Mouse (Mus musculus): ENCODE data around the gene Galntl6.
"Not testable (repeated sequence)": the region's sequence is repeated elsewhere in the genome, so short reads cannot be mapped to it uniquely, and the experiment has no call there.

The Galntl6 gene

DNA sequence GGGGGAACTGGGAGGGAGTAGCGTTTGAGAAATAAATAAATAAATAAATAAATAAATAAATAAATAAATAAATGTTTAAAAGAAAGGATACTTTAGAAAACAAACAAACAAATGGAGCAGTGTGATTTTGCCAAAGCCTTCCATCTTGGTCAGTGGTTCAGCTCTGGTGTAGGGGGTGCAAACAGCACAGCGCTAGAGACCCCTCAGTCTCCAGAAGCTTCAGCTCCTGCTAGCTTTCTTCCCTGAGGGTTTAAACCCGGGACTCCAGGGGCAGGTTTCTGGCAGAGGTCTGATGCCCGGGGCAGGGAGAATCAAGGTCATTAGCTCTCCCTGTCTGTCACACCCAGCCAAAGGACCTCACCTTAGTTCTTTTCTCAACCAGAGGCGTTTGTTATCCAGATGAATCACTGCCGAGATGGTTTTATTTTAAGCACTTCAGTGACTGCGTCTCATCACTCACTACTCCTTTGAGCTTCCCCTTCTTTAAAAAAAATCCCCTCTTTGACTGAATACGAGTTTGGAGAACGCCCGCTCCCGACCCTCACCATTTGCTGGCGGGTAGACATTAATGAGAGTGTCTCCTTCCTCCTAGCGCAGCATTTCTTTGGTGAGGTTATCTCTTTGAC, 1146.6 kb downstream of the Galntl6 start:
- DNase-seq (ENCODE audit: low spot score): no peak

DNA sequence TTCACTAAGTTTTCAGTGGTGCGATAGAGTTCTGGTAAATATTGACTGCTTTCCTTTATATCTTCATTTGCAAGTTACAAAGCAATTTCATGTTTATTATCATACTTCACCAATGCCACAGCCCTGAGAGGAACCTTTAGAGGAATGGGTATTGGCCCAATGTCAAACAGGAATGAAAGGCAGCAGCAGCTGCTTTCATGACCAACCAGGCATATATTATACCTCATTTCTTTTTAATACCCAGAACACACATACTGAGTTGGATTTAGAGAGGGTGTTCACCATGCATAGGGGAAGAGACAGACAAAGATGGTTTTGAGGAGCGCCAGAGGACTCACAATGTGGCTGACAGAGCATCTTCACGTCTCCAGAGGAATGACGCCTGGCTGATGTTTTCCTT, 1147.2 kb downstream of the Galntl6 start:
- DNase-seq (ENCODE audit: low spot score): no peak

DNA sequence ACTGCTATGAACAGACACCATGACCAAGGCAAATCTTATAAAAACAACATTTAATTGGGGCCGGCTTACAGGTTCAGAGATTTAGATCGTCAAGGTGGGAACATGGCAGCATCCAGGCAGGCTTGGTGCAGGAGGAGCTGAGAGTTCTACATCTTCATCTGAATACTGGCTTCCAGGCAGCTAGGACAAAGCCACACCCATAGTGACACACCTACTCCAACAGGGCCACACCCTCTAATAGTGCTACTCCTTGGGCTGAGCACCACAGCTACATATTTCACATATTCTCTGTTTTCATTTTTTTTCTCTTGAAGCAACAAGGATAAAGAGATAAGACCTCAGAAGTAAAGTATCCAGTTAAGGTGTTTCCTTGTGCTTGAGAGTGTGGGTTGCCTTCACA, 1149.8 kb downstream of the Galntl6 start:
- DNase-seq (ENCODE audit: low spot score): not testable (repeated sequence)

DNA sequence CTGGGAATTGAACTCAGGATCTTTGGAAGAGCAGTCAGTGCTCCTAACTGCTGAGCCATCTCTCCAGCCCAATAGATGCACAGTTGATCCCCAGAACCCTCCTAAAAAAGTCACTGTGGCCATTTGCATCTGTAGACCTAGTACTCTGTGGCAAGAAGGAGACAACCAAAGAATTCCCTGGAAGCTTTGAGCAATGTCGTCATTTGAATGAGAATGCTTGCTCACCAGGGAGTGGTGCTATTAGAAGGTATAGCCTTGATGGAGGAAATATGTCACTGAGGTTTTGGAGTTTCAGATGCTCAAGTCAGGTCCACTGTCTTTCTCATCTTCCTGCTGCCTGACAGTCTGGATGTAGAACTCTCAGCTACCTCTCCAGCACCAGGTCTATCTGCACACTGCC, 1151.5 kb downstream of the Galntl6 start:
- DNase-seq (ENCODE audit: low spot score): no peak

DNA sequence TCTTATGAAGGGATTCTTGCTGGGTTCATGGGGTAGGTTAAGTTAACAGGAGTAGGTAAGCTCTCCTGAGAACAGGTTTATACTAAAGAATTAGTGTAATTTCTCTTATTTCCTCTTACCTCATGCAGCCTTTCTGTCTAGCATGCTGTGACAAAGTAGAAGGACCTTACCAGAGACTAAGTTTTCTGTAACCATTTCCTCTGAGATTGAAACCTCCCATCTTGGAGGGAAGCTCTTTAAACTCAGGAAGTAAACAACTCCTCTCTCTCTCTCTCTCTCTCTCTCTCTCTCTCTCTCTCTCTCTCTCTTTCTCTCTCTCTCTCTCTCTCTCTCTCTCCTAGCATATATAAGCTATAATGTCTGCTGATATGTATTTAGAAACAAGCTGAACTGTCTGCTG, 1153.6 kb downstream of the Galntl6 start:
- DNase-seq (ENCODE audit: low spot score): no peak

DNA sequence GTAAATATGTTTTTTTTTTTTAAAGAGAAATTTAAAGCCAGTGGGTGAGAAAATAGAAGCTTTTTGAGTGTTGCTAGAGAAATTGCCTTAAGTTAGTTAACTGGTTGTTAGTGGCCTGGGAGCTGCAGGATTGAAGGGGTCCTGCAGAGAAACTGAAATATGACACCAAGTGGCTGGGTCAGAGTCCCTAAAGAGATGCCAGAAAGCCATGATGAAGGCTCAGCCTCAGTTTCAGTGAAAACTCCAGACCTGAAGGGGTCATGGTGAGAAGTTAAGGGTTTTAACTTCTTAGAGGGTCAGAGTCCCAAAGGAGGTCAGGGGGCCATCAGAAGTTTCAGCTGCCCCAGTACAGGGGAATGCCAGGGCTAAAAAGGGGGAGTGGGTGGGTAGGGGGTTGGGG, 1155.0 kb downstream of the Galntl6 start:
- DNase-seq (ENCODE audit: low spot score): no peak

DNA sequence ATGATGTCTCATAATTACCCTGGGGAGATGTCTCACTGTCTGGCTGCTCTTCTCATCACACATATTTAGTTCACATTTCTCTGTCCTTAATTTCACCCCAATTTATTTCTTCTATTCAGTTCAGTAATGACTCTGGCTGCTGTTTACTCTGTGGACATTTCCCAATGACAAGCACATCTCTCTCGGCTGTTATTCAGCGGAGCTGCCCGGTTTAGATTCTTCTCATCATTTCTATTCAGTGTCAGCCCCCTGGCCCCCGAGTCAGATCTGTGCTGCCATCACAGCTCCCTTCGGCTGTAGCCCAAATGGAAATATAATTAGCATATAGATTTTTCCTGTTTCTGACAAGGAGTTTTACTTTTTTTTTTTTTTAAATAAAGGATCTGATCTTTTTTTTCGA, 1158.4 kb downstream of the Galntl6 start:
- no peak for DNase-seq (ENCODE audit: low spot score)

DNA sequence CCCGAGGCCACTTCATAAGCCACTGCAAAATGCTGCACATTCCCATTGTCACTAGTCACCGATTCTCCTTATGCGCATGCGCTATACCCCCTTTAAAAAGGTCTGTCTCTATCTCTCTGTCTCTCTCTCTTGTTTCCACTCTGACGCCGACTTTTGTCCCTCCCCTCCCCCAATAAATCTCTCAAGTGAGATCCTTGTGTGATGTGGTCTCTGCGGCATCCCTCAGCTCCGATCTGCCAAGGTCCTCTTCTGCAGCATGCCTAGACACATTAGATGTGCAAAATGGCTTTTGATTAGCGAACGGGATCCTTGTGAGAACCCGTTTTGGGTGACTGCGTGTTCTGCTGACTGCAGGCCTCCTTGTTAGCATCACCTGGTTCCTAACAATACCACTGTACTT, 1168.8 kb downstream of the Galntl6 start:
- no peak for DNase-seq (ENCODE audit: low spot score)

DNA sequence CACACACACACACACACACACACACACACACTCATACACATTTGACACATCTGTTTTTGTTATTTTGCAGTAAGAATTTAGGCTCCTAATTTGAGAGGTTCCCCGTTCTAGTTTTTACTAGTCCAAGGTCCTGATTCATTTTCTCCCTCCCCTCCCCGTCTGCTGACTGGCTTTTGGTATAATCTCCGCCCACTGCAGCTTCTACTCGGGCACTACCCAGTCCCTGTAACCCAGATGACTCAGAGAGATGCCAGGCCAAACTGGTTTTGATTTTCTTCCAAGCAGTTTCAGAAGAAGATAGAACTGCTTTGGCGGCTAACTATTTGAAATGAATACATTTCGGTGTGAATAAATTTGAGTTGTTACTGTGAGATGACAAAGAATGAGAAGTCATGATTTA, 1170.5 kb downstream of the Galntl6 start:
- no peak for DNase-seq (ENCODE audit: low spot score)

DNA sequence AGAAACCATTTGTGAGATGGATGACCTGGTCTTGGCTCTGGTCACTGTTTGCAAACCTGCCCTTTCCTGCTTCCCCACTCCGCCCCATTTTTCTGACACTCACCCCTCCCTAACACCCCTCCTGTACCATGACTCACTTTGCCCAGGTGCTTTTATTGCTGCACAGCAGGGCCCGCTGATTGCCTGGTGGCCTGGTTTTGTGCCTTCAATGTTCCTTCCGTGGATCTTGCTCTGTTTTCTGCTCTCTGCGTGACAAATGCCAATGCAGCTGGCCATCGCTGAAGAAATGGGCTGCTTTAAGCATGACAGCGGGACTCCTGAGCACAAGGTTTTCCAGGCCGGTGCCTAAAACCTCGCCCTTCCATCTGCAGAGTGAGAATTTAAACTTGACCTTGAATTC, 1171.1 kb downstream of the Galntl6 start:
- no peak for DNase-seq (ENCODE audit: low spot score)

DNA sequence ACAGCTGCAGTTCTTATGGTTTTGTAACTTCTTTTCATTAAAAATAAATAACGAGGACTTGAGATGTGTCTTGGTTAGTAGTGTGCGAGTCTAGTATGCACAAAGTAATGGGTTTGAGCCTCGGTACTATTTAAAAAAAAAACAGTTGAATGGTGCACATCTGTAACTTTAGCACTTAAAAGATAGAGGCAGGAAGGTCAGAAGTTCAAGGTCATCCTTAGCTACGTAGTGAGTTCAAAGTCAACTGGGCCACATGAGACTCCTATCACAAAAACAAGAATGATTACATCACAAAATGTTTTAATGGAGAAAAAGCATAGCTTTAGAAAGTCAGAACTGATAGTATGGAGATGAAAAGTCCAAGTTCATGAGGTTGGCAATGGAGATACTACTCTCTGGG, 1175.2 kb downstream of the Galntl6 start:
- no peak for DNase-seq (ENCODE audit: low spot score)

DNA sequence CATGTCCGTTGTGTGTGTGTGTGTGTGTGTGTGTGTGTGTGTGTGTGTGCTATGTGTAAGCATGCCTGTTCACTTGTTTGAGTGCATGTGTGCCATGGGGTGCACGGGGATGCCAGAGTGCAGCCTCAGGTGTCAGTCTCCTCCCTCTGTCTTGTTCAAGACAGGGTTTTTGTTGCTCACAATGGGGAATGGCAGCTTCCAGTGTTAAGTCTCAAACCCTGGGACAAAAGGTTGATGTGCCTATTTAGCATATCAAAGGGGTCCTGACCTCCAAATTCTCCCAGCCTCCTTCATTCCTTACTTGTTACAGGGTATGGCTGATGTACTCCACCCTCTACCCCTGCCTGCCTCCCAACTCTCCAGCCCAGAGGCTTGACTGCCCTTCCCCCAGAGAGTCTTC, 1179.6 kb downstream of the Galntl6 start:
- DNase-seq (ENCODE audit: low spot score): no peak

DNA sequence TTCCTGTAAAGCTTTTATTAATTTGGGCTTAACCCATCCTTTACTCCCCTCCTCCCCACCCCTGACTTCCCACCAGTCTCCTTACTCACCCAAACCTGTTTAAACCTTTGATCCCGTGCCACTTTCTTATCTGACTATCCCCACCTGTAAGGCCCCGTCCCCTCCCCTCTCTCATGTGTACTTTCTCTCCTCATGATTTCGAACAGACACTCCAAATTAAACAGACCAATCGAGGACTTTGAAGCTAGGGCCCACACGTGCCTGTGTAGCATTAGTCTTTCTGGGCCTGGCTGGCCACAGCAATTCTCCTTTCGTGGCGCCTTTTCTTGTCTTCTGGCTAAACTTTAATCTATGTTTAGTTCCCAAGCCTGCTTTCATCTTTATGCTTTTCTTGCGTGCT, 1180.8 kb downstream of the Galntl6 start:
- DNase-seq (ENCODE audit: low spot score): no peak

DNA sequence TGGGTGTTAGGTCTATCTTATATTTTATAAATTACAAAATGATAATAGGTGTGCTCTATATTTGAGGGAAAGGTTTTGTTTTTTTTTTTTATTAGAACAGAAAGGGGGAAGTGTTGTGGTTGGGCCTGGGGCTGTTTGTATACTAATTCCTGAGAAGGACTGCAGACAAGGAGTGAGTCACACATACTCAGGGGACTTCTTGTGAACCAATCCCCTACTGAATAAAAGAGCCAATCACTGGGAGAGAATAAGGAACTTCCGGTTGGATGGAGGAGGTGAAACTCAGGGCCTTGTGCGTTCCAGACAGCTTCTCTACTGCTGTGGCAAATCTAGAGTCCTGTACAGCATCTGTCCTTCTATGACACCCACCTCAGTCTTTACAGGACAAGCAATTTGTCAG, 1184.2 kb downstream of the Galntl6 start:
- no peak for DNase-seq (ENCODE audit: low spot score)

DNA sequence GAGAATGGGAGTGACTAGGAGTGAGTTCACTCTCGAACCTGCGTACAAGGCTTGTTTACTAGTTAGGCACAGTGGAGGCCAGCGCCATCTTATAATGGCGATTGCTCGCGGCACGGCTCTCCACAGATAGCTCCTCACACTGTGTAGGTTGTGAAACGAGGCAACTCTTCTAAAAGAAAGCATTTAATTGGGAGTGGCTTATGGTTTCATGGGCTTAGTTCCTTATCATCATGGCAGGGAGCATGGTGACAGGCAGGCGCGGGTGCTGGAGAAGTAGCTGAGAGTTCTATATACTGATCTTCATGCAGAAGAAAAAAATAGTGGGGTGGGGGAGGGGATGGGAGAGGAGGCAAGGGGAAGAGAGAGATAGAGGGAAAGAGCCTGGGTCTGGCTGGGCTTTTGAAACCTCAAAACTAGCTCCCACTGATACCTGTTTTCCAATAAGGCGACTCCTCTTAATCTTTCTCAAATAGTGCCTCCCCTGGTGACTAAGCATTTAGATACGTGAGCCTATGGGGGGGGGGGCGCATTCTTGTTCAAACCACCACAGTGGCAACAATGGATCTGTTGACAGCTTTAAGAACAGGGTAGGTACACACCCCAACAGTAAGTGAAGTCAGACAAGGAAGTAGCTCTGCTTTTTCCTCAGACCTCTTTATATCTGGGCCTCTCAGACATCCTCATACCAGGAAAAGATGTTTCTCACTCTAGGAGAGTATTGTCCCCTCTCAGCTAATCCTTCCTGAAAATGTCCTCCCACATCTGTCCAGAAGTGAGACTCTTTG, 1187.4 kb downstream of the Galntl6 start:
- DNase-seq (ENCODE audit: low spot score): no peak

Measured in layer of hippocampus, adult 11-12 months (tissue).